Mouse (Mus musculus) layer of hippocampus, adult 9-10 months (tissue): ENCODE data around the gene Nrg3.
A peak's percentile ranks its signal among the peaks of the same experiment; 100 is the strongest.

Experiments used
- DNase-seq: peaks from one replicate; pipeline ENCODE4 v3.0.0; 2022; ENCODE audit warnings: low spot score

Nrg3 gene

DNA sequence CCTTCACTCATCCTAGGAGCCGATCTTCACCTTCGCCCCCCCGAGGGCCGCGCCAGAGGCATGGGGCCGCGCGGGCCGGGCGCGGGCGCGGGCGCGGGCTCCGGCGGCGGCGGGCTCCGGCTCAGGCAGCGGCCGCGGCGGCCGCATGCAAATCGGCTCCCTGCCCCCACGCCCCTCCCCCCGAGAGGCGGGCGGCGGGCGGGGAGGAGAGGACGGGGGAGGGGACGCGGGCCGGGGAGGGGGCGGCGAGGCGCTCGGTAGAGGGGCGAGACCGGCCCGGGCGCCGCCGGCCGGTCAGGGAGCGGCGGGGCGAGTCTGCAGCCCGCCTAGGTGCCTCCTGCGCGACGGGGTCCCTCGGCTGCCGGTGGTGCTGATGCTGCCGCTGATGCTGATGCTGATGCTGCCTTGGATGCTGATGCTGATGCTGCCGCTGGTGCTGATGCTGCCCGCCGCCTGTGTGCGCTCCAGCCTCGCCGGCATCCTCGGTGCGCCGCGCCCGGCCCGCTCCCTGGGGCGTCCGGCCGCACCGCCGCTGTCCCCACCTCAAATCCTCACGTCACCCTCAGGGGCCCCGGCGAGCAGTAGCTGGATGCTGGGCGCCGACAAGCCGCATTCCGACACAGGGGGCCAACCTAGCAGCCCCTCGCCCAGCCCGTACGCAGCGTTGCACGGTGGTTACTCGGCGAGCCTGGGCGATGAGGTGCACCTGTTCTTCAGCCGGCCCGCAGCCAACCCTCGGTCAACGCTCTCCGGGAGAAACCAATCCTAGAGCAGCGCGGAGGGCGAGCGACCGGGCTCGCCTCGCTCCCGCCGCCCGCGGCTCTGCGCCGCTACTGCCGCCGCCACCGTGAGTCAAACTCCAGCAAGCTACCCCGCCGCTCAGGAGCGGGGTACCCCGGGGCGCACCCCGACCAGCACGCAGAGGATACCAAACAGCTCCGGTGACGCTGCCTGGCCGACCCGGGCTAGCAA is at the start of gene Nrg3:
Gene Nrg3, minus strand, starts transcription at position 299 of the 972 bp plus-strand sequence.
- DNase-seq = no peak

GRCm38 (mm10) chr14:39508956-39509355 is 36.1 kb upstream of the Nrg3 start:
- no peak for DNase-seq

DNA sequence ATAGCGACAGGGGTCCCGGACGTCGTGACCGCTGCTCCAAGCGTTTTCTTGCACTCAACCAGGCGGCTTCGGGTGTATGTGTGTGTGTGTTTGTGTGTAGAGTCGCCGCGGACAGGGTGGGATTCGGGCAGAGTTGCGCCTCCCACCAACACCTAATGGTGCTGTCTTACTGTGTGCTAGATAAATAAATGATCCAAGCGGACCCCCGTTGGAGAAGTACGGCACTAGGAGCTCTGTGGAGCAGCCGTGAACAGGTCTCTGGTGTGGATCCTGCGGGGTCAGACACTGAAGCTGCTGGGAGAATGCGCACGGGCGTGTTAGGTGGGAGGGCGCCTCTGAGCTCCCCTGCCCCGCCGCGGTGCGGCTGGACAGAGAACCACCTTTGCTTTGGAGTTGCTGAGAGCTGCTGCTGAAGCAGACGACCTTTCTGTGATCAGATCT is 903 bp upstream of the Nrg3 start:
- no peak for DNase-seq

DNA sequence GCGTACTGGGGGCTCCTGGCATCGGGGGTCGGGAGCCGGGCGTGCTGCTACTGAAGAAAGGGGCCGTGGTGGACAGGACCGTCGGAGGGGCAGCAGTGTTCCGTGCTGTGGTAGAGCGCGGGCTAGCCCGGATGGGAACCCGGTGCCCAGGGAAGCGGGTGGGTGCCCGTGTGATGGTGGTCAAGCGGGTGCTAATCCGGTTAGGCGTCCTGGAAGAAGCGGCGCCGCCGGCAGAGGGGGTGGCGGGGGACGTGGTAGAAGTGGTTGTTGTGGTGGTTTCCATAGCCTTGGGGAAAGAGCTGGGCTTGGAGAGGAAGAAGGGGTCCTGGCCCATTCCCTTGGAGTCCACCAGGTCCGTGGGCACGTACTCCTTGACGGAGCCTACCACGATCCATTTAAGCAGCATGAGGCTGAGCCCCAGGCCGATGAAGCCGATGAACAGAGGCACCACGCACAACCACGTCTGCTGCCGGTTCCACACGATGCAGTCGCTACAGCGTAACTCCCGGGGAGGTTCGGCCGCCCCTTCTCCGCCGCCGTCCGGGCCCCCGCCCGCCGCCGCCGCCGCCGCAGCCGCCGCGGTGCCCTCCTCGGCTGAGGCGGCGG is 639 bp downstream of the Nrg3 start:
- DNase-seq = no peak

GRCm38 (mm10) chr14:39471236-39471981 is 1.5 kb downstream of the Nrg3 start:
- no peak for DNase-seq

DNA sequence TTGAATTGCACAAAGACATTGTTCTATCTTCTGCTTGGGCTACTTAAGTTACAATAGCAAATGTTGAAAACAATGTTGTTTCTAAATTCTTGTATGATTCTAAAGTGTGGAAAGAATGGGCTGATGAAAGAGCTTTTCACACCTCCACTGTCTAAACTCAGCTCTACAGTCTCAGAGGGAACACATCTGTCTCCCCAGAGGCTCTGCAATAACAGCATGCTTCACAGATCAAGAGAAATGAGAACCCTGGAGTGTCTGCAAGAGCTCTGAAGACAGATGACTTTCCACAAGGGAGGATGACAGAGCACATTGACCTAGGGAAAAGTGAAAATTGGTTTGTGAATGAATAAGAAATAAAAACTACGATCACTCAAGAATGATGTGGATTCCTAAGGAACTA is 27.4 kb downstream of the Nrg3 start:
- DNase-seq = no peak

GRCm38 (mm10) chr14:39428503-39428902 is 44.4 kb downstream of the Nrg3 start:
- no peak for DNase-seq

- no peak for DNase-seq
These were observed 51.0 kb downstream of the Nrg3 start for GRCm38 (mm10) chr14:39421874-39422273.

DNA sequence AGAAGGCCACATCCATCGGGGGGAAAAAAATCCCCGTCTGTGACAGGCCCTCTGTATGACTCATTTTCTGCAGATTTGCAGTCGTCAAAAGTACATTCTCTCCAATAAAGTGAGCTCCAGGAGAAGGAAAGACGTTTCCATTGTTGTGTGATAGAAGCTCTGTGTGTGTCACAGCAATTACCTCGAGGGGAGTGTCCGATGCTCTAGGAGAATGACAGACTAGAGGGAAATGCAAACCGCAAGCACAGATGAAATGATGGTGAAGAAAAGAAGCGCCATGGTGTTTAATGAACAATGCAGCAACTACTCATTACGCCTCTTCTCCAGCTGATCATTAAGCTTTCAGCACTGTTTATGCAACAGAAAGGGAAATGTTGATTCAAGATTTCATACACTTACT is 59.6 kb downstream of the Nrg3 start:
- DNase-seq = no peak

- no peak for DNase-seq
These were observed 86.0 kb downstream of the Nrg3 start for GRCm38 (mm10) chr14:39386845-39387244.

- DNase-seq = no peak
These were observed 91.6 kb downstream of the Nrg3 start for GRCm38 (mm10) chr14:39381321-39381720.

- DNase-seq = no peak
These were observed 99.7 kb downstream of the Nrg3 start for GRCm38 (mm10) chr14:39373220-39373619.

DNA sequence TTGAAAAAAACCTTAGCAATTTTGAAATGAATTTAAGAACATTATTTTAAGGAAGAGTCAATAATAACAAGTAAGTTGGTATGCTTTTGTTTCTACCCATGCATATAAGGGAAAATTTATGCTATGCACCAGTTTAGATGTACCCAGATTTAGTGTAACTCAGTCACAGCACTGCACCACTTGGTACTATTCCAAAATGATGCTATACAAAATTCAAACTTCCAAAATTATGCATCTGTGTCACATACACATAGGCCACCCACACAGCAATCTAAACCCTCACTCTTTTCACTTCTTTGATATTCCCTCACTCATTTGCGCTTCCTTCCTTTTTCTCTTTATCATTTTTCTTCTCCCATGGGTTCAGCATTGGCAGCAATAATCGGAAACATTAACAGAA is 116.6 kb downstream of the Nrg3 start:
- no peak for DNase-seq

GRCm38 (mm10) chr14:39351979-39352737 is 120.7 kb downstream of the Nrg3 start:
- DNase-seq = no peak

GRCm38 (mm10) chr14:39317424-39318110 is 155.3 kb downstream of the Nrg3 start:
- DNase-seq = peak; percentile 53

DNA sequence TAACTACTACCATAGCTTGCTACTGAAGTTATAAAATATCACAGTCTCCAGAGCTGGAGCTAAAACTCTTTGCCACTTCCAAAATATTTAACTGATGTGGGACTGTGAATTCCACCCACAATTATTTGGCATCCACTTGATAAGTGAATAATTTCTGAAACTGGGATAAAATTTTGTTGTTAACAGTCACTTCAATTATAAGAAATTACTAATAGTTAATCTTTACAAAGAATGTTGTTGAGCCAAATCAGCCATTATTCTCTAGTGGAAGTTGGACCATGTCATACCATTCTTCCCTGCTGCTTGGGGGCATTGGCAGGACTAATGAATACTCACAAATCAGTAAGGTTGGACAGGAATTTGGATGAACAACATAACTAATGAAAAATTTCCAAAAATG is 158.8 kb downstream of the Nrg3 start:
- no peak for DNase-seq

GRCm38 (mm10) chr14:39265121-39265520 is 207.8 kb downstream of the Nrg3 start:
- DNase-seq = no peak

DNA sequence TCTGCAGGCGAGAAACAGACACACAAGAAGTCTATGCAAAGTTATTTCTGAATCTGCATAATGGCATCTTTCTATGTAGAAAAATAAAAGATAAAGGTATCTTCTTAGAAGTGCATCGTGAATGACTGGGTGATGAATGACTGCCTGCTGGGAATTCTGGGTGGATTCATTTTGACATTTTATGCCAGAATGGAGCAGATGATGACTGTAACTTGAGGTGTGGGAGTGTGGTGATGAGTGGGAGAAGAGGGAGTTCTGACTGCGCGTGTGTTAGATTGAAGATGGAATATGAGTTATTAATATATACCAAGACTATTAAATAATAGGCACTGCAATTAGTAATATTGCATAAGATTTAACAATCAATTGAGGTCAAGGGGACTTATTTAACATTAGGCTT is 208.5 kb downstream of the Nrg3 start:
- no peak for DNase-seq

- no peak for DNase-seq
These were observed 211.9 kb downstream of the Nrg3 start for GRCm38 (mm10) chr14:39261016-39261415.

DNA sequence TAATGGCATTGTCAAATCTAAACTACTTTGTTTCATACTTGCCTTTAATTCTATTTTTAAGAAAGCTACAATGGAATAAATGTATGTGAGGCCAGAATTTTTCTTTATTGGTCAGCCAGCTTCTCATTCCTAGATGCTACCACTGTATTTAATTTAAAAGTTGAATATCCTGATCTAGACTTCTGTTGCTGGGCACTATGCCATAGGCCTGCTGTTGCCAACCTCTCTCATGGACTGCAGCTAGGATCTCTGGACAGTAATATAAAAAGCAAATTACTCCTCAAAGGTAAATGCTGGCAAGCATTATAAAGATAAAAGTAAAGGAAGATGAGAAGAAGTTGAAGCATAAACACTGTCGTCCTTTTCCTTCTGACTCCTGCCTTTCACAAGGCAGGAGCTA is 217.5 kb downstream of the Nrg3 start:
- DNase-seq = no peak

GRCm38 (mm10) chr14:39240267-39240666 is 232.6 kb downstream of the Nrg3 start:
- DNase-seq = no peak
